Mouse (Mus musculus) spleen, adult 2 months (tissue): ENCODE results near the gene Tmem88.

Experiments
- CTCF ChIP-seq: fragments of 200-500 bp; IDR thresholded peaks from 2 replicates; pipeline ENCODE4 v1.5.1; 2011; ENCODE audit warnings: mild to moderate bottlenecking, inconsistent platforms; ENCODE audit not compliant: insufficient read depth, insufficient read length, insufficient replicate concordance; ENCODE audit errors: extremely low read depth
- POLR2A ChIP-seq: fragments of 200-500 bp; IDR thresholded peaks from 2 replicates; pipeline ENCODE4 v1.6.1; 2011; ENCODE audit warnings: low read depth, low read length, inconsistent platforms

- TF ChIP-seq POLR2A (no peak), CTCF (no peak)
Observed at GRCm38 (mm10) chr11:69356544-69356943, 41.5 kb downstream of the Tmem88 start.
